Mouse (Mus musculus) CH12.LX (cell line): ENCODE measurements at regions not wholly inside any gene's neighbourhood (a gene's known extent, or its start where the extent isn't known, plus 50 kb on each side); places are given as distances from the start of the nearest gene placed in this dataset.

Source experiments
- DNase-seq: peaks from one replicate; pipeline ENCODE4 v3.0.0-alpha.2; 2013; ENCODE audit errors: extremely low read depth
- H3K27ac ChIP-seq: 2 replicates; pipeline ENCODE4 v1.5.1; 2012; ENCODE audit warnings: low read depth, mild to moderate bottlenecking, control low read depth, moderate library complexity; ENCODE audit not compliant: insufficient read depth
- H3K27me3 ChIP-seq: replicated peaks from 2 replicates; pipeline ENCODE3; 2012; ENCODE audit warnings: inconsistent platforms
- H3K36me3 ChIP-seq, 2 experiments: replicated peaks in 1 of 2; 2 replicates each; pipeline versions ENCODE3 to v1.6.1; 2012; ENCODE audit warnings: inconsistent platforms in 1 of 2, low read length in 1 of 2, mild to moderate bottlenecking in 1 of 2, mixed read lengths in 1 of 2, moderate library complexity in 1 of 2; ENCODE audit not compliant: control insufficient read depth in 1 of 2, insufficient read depth in 1 of 2
- H3K4me1 ChIP-seq, 2 experiments: 2 replicates each; pipeline ENCODE4 v1.6.1; 2012; ENCODE audit warnings: inconsistent platforms in 1 of 2, moderate library complexity in 1 of 2; ENCODE audit not compliant: insufficient read depth in 2 of 2, control insufficient read depth in 1 of 2
- H3K4me2 ChIP-seq: 2 replicates; pipeline ENCODE4 v1.6.1; 2012; ENCODE audit warnings: low read depth, mild to moderate bottlenecking, control low read depth; ENCODE audit not compliant: poor library complexity, insufficient read depth, severe bottlenecking
- H3K4me3 ChIP-seq, 3 experiments: fragments of 150-350 bp in 1 of 3; sonication (generic) in 1 of 3; replicated peaks in 1 of 3; 2 replicates each; pipeline versions ENCODE3 to v1.5.1; 2011 to 2012; ENCODE audit warnings: low read depth in 2 of 3, low read length in 2 of 3, mild to moderate bottlenecking in 2 of 3, moderate library complexity in 2 of 3, control low read depth in 1 of 3, improper control_type of control experiment in 1 of 3, inconsistent platforms in 1 of 3, mixed read lengths in 1 of 3; ENCODE audit not compliant: poor library complexity in 1 of 3
- H3K79me2 ChIP-seq: replicated peaks from 2 replicates; pipeline ENCODE4 v1.6.1; 2012; ENCODE audit warnings: mild to moderate bottlenecking, moderate library complexity; ENCODE audit not compliant: control insufficient read depth, poor library complexity, insufficient read depth, severe bottlenecking; ENCODE audit errors: extremely low read depth
- H3K9ac ChIP-seq: 2 replicates; pipeline ENCODE4 v1.6.1; 2012; ENCODE audit warnings: low read depth, mild to moderate bottlenecking, control low read depth, moderate library complexity; ENCODE audit not compliant: insufficient read depth
- H3K9me3 ChIP-seq: replicated peaks from 2 replicates; pipeline ENCODE3; 2012; ENCODE audit warnings: low read length, inconsistent platforms, mixed read lengths
- BHLHE40 ChIP-seq: IDR thresholded peaks from 2 replicates; pipeline ENCODE4 v1.6.1; 2011; ENCODE audit warnings: mild to moderate bottlenecking, low read depth, low read length, improper control_type of control experiment
- CHD1 ChIP-seq: IDR thresholded peaks from 2 replicates; pipeline ENCODE4 v1.6.1; 2012; ENCODE audit warnings: low read depth, low read length, improper control_type of control experiment, inconsistent platforms
- HCFC1 ChIP-seq: IDR thresholded peaks from 2 replicates; pipeline ENCODE4 v1.6.1; 2012; ENCODE audit warnings: low read depth, mild to moderate bottlenecking, inconsistent platforms, low read length, improper control_type of control experiment
- IRF4 ChIP-seq: IDR thresholded peaks from 2 replicates; pipeline ENCODE4 v1.6.1; 2014; ENCODE audit warnings: low read depth, mild to moderate bottlenecking, inconsistent platforms, low read length, improper control_type of control experiment
- MAFK ChIP-seq: IDR thresholded peaks from 2 replicates; pipeline ENCODE4 v1.6.1; 2011; ENCODE audit warnings: low read length, improper control_type of control experiment; ENCODE audit not compliant: insufficient replicate concordance
- MAZ ChIP-seq: IDR thresholded peaks from 2 replicates; pipeline ENCODE4 v1.6.1; 2012; ENCODE audit warnings: low read depth, mild to moderate bottlenecking, inconsistent platforms, low read length, improper control_type of control experiment, moderate library complexity
- MXI1 ChIP-seq: IDR thresholded peaks from 2 replicates; pipeline ENCODE4 v1.6.1; 2011; ENCODE audit warnings: mild to moderate bottlenecking, low read depth, low read length, improper control_type of control experiment
- MYC ChIP-seq: IDR thresholded peaks from 2 replicates; pipeline ENCODE4 v1.6.1; 2011; ENCODE audit warnings: low read depth, mild to moderate bottlenecking, improper control_type of control experiment, low read length
- NELFE ChIP-seq: IDR thresholded peaks from 2 replicates; pipeline ENCODE4 v1.6.1; 2011; ENCODE audit warnings: low read depth, low read length, improper control_type of control experiment
- NRF1 ChIP-seq: IDR thresholded peaks from 2 replicates; pipeline ENCODE4 v1.6.1; 2014; ENCODE audit warnings: low read depth, mild to moderate bottlenecking, inconsistent platforms, low read length, improper control_type of control experiment, moderate library complexity
- PAX5 ChIP-seq: IDR thresholded peaks from 2 replicates; pipeline ENCODE4 v1.6.1; 2012; ENCODE audit warnings: low read length, inconsistent platforms, mixed read lengths
- RAD21 ChIP-seq: IDR thresholded peaks from 2 replicates; pipeline ENCODE4 v1.6.1; 2011; ENCODE audit warnings: low read depth, mild to moderate bottlenecking, low read length, improper control_type of control experiment, moderate library complexity
- SIN3A ChIP-seq: IDR thresholded peaks from 2 replicates; pipeline ENCODE4 v1.6.1; 2012; ENCODE audit warnings: low read length, improper control_type of control experiment, inconsistent platforms
- SMC3 ChIP-seq: IDR thresholded peaks from 2 replicates; pipeline ENCODE4 v1.6.1; 2011; ENCODE audit warnings: low read depth, low read length, improper control_type of control experiment
- TBP ChIP-seq: conservative IDR thresholded peaks from 2 replicates; pipeline ENCODE4 v1.6.1; 2011; ENCODE audit warnings: low read depth, low read length, improper control_type of control experiment
- UBTF ChIP-seq: IDR thresholded peaks from 2 replicates; pipeline ENCODE4 v1.6.1; 2012; ENCODE audit warnings: low read depth, mild to moderate bottlenecking, inconsistent platforms, low read length, improper control_type of control experiment, moderate library complexity
- ZMIZ1 ChIP-seq: IDR thresholded peaks from 2 replicates; pipeline ENCODE4 v1.6.1; 2012; ENCODE audit warnings: low read depth, mild to moderate bottlenecking, inconsistent platforms, low read length, improper control_type of control experiment
- dilution Hi-C: fragments of 300-500 bp; cut with MboI; formaldehyde crosslinking; loops from 2 replicates; pipeline ENCODE4 v1.14.3; 2020; ENCODE audit warnings: low sequenced_read_pairs; ENCODE audit not compliant: extremely low pct_unique_long_range_greater_than_20kb, extremely low pct_ligation_motif_present
- in situ Hi-C: fragments of 300-500 bp; cut with MboI; formaldehyde crosslinking; loops from 3 replicates; pipeline ENCODE4 v1.14.3; 2019; ENCODE audit warnings: low sequenced_read_pairs, low pct_ligation_motif_present, low pct_unique_long_range_greater_than_20kb, mixed read lengths

- in situ Hi-C loops (no loop called here), dilution Hi-C loops (no loop called here)
- Histone ChIP-seq H3K4me1 (peaks cover 12 to 52% of the 10 kb centered on the region in 2 experiments), H3K9ac (no peak overlapping the region), H3K4me2 (no peak overlapping the region), H3K27ac (no peak overlapping the region), H3K4me3 (no peak overlapping the region), H3K79me2 (no peaks in the 10 kb centered on the region), H3K27me3 (no peaks in the 10 kb centered on the region), H3K9me3 (peaks cover 2% of the 10 kb centered on the region), H3K36me3 (no peaks in the 10 kb centered on the region)
- DNase-seq, result no peak
- no peak for TF ChIP-seq TBP
- TF ChIP-seq MAZ, result no peak
- TF ChIP-seq MYC, result no peak
- TF ChIP-seq IRF4, result no peak
- TF ChIP-seq CHD1, result no peak
- no peak for TF ChIP-seq PAX5
- no peak for TF ChIP-seq HCFC1
- no peak for TF ChIP-seq SMC3
- TF ChIP-seq MAFK, result no peak
- no peak for TF ChIP-seq BHLHE40
- TF ChIP-seq UBTF, result no peak
- TF ChIP-seq NRF1, result no peak
- TF ChIP-seq ZMIZ1, result no peak
- no peak for TF ChIP-seq SIN3A
These were observed 60.0 kb upstream of the 4930583I09Rik start for GRCm38 (mm10) chr17:64895886-64896285.

- no peak overlapping the region for H3K4me3 ChIP-seq
- peaks cover 2% of the 10 kb centered on the region for H3K9me3 ChIP-seq
- H3K27me3 ChIP-seq, result no peaks in the 10 kb centered on the region
- dilution Hi-C loops, result no loop called here
- H3K4me1 ChIP-seq, result peaks cover 12 to 52% of the 10 kb centered on the region in 2 experiments
- in situ Hi-C loops, result no loop called here
- H3K27ac ChIP-seq, result no peak overlapping the region
- TF ChIP-seq UBTF, result no peak
- TF ChIP-seq NELFE, result no peak
- no peak for TF ChIP-seq RAD21
- no peak for TF ChIP-seq IRF4
- TF ChIP-seq NRF1, result no peak
- no peak for TF ChIP-seq MXI1
- no peak for TF ChIP-seq SMC3
- TF ChIP-seq, all 38 proteins: peak for 0
- no peaks in the 10 kb centered on the region for H3K36me3 ChIP-seq
- H3K4me2 ChIP-seq, result no peak overlapping the region
- DNase-seq, result no peak
- H3K79me2 ChIP-seq, result no peaks in the 10 kb centered on the region
- H3K9ac ChIP-seq, result no peak overlapping the region
These were observed 59.6 kb upstream of the 4930583I09Rik start for GRCm38 (mm10) chr17:64895466-64895865.
